Mouse (Mus musculus) spleen, postnatal 4 days (tissue): ENCODE results near the gene Fgfr2.

ENCODE experiments used
- DNase-seq, 2 experiments: peaks; one replicate each; pipeline ENCODE4 v3.0.0; 2022; ENCODE audit warnings: low spot score in 2 of 2

Fgfr2 gene

DNA sequence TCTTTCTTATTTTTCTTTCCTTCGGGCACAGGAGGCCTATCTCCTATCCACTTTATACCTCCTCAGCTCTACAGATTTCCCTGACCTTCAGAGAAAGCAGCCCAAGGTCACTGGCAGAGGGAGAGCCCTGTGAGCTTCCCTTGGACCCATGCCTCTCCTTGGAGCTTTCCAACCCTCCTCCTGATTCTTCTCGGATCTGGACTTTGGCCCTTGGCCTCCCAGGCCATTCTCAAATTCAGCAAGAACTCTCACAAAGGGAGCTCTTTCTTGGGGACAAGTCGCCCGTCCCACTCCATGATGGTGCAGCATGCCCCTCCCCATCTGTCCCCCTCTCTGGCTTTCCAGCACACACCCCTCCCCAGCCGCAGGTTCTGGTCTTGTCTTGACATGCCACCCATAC, 2172.1 kb downstream of the Fgfr2 start:
- DNase-seq, result no peak

DNA sequence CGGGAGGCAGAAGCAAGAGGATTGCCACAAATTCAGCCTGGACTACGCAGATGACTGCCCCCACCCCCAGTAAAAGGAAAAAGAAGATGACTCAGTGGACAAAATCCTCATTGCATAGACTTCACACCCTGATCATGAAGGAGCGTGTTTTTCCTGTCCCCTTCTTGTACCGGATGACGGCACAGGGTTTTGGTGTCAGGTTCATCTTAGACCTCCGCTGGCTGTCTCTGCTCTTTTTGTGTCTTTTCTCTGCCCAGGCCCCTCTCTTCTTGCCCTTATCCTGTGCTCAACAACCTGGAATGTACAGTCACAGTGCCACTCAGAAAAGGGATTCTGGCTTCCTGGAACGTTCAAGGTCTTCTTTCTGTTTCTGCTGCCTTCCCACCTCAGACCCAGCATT, 2172.7 kb downstream of the Fgfr2 start:
- no peak for DNase-seq

DNA sequence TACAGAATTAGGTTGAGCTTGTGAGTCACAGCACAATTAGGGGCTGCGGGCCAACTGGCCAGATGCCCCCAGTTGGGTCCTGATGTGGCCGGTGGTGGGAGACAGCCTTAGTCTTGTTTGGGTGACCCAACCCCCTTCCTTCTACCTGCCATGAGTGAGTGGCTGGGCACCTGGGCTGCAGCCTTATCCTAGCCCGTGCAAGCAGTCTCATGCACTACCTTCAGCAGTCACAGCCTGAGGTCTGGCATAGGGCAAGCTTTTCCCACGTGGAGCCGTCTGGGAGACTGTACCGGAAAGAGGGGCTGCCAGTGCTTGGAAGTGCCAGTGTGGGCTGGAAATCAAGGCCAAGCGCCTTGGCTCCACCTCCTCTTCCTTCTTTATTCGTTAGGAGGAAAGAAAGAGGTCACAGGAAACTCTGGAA, 2173.8 kb downstream of the Fgfr2 start:
- no peak for DNase-seq

DNA sequence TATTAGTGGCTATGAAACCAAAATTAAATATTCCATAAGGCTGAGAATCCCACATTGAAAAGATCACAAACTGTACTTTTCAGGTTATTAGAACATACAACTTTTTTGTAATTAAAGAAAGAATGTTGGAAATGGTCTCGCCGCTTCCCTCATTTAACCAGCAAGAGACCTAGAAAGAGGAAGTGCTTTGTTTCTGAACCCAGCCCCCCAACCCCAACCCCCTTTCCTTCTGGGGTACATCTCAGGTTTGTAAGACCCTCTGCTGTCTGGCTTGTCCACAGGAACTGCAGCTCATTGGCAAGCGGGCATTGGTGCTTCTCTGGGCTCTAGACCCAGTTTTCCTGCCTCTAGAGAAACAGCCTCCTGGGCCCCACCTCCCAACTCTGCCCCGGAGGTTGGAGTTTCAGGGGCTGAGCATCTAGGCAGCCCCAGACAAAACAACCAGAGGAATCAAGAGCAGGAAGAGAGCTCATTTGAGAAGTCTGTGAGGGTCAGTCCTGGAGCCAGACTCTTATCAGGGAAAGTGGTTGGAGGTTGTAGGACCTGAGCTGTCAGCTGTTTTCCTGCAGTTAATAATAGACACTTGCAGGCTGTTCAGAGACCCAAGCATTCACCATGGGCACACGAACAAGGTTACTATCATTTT, 2174.5 kb downstream of the Fgfr2 start:
- no peak for DNase-seq

DNA sequence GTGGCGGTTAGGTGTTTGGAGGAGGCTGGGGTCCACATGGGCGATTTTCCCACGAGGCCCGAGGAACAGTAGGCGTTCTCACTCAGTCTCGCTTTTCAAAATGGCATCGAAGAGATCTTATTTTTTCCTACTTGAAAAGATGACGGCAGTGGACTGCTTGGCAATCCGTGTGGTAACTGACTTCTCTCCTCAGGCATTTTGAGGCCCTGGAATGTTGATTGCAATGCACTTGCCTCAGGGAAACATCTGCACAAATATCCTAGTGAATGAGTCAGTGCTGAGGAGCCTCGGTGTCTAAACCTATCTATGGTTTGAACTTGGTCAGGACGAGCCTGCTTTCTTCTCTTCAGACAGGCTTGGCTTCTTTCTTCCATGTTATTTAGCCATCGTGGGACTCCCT, 2176.8 kb downstream of the Fgfr2 start:
- no peak for DNase-seq

DNA sequence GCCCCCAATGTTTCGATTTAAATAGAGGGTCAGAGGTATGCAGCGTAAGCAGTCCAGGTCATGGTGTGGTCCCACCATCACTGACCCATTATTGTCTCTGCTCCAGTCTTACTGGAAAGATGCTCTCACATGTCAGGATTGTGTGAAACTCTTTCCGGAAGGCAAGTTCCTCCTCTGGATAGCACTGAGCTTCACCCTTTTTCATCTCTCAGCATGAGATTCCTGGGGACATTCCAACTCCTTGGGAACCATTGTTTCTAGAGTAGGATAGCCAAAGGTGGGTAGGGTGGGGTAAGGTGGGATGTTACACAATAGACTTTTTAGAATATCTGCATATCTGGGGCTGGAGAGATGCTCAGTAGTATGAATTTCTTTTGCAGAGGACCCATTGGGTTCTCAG, 2177.4 kb downstream of the Fgfr2 start:
- no peak for DNase-seq

DNA sequence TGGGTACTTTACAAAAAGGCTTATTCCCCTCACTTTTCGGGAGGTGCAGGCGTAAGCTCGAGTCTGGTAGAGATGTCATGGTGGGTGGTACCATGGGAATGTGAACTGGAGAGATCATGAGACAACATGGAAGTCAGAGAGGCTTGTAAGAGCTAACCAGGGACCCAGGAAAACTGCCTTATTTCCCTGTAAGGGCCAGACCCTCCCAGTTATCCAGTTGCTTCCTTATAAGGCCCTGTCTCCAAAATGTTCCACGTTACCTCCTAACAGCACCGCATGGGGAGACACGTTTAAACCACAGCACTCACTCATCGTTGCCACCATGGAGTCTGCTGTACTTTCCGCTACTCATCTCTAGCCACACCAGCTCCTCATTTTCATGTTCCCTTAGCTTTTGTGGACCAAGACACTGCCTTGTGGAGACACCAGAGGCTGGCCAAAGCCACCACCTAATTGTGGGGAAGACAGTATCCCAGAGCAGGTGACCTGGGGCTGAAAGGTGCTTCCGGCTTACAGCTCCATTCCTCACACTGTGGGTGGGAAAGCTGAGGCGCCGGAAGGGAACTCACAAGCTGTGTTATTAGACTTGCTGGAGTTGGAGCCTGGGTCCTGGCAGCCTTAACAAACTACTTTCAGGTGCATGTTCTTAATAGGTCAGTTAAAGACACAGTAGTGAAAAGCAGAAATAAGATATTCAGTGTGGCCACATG, 2178.2 kb downstream of the Fgfr2 start:
- no peak for DNase-seq

DNA sequence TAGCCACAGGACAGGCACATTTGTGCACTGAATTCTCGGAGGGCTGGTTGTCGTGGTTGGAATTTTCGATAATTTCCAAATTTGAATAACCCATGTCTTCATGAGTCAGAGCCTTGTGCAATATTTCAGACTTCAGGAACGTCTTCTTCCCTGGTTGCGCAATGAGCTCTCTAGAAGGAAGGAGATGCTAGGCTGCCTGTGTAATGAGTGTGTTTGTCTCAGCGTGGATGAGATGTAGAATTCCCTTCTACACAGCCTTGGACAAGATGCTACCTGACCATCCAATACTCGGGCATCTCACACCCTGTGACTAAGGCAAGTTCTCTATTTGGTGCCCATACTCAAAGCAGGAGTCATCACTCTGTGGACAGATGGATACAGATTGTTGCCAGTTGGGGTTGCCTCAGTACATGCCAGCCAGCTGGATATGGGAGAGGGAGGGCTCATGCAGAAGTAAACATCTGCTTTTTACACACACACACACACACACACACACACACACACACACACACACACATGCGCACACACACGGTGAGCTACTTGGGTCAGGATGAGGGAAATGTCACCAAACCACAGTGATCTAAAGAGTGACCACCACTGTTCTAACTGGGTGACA, 2179.8 kb downstream of the Fgfr2 start:
- no peak for DNase-seq

DNA sequence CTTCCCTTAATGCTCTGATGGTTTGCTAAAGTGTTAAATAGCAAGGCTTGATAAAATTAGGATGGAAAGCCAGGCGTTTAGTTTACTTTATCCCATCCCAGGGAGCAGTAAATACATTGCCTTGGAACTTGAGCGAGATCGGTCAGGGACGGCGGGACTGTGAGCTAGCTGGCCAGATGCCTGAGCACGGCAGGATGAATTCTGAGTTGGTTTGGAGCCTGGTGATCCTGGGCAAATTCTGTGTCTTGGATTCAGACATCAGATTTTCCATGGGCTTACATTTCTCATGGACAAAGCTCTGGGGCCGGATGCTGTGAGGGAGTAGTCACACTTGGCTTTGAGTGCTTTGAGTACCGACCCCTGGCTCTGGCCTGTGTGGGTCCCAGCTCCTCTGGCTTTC, 2182.4 kb downstream of the Fgfr2 start:
- DNase-seq, result no peak

DNA sequence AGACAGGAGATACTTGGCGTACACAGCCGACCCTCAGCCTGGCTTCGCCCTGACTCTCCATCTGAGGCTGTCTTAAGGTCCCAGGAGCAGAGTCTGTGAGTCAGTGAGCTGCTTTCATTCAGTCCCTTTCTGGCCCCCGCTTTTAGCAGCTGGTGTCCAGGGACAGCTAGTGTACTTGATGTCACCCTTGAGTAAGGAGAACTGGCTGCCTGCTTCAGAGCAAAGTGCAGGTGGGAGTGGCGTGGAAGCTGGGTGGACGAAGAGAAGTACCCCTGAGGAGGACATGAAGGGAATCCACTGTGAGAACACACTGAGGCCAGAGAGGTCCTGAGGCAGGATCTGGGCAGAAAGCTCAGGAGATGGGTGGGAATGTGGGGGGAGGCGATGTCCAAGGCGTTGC, 2184.3 kb downstream of the Fgfr2 start:
- no peak for DNase-seq

DNA sequence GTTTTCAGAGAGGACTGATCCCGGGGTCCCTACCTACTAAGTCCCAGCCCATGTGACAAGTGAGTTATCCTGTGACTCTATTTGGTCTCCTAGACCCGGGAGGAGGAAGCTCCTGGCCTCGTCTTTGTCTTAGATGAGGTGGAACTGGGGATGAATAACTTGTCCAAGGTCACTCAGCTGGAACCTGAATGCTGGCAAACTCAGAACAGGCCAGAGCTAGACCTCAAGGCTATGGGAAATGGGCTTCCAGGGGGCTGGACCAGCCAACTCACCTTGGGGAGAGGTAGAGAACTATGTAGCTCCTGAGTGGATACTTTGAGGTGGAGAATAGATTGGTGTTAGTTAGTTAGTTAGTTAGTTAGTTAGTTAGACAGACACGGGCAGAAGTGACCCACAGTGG, 2185.1 kb downstream of the Fgfr2 start:
- DNase-seq, result no peak

DNA sequence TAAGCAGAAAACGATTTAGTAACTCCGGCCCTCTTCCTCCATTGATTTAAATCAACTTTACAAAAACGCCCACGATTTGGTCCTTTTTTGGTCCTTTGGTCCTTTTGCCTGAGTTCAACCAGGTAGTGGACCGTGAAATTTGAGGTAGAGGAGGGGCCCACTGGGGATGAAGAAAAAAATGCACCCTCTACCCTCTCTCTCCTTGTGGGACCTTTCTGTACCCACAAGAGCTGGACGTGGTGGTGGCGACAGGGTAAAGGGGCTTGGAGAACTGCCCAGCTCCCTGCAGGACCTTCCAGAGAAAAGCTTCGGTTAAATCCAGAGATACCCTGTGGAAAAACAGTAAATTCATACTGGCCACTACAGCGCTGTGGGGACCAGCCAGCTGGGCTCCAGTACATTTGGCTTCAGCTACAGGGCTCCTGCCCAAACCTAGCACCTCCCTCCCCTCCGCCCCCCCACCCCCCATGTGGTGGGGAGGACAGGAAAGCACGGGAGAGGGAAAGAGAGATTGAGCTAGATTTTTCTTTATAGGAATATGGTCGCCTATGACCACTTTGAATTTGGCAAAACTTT, 2185.8 kb downstream of the Fgfr2 start:
- DNase-seq, result no peak

DNA sequence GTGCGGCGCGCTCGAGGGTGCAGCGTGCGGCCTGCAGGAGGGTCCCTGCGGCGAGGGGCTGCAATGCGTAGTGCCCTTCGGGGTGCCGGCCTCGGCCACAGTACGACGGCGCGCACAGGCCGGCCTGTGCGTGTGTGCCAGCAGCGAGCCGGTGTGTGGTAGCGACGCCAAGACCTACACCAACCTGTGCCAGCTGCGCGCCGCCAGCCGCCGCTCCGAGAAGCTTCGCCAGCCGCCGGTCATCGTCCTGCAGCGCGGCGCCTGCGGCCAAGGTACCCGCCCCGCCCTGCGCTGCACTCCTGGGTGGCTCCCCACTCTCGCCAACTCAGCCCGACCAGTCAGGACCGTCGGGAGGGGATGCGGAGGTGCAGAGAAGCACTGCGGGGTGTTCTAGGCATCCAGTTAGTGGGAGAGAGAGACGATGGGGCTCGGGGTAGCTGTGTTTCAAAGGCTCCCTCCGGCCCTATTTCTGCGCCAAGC, 2186.6 kb downstream of the Fgfr2 start:
- no peak for DNase-seq

DNA sequence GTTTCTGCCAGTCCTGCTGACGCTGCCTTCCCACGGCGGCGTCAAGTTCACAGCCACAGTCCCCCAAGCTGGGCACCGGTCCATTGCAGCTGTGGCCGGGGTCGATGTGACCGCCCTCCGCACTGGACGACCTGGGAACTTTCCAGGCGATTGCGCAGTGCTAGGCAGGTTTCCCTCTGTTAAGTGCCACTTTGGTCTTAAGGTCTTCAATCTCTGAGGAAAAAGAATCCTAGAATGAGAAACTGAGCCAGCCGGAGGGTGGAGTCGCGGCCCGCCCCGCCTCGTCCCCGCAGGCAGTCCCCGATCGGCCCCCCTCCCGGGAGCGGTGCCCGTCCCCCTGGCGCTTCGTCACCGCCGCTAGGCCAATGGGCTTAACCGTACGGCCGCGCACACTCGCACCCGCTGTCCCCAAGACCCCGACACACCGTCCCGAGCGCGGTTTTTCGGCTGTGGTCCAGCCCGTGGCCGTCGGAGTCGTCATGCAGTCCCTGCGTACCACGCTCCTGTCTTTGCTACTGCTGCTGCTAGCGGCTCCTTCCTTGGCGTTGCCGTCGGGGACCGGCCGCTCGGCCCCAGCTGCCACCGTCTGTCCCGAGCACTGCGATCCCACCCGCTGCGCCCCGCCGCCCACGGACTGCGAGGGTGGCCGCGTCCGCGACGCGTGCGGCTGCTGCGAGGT, 2187.2 kb downstream of the Fgfr2 start, which contains the start of gene Htra1:
Htra1 (plus strand) TSS at position 319 of the 679 bp plus-strand sequence.
- DNase-seq, result no peak

DNA sequence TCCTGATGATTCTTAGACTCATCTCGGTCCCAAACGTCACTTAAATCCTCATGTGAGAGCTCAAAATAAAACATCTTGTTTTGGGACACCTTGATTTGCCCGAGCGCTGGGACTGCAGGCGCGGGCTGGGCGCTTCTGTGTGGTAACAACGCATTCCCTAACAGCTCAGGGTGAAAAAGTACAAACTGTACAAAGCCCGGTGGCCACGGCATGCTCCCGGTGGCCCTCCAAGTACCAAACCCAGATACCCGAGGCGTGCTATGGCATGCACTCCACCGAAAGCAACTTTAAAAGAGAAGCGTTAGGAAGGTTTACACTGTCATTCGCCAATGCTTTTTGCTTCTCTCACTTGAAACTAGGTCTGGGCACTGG, 2187.7 kb downstream of the Fgfr2 start:
- no peak for DNase-seq

DNA sequence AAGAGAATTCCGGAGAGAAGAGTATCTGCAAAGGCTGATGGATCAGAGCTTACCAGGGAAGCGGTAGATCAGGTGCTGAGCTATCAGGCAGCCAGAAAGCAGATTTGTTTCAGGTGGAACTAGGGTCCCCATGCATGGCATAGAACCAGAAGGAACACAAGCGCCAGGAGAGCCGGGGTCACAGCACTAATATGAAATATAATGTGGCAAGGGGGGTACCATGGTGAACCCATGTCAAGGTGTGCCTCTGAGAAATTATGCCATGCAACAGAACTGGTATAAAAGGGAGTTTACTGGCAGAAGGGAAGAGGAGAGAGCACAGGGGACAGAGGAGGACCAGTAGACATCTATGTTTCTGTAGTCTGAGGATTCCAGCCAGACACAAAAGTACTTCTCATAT, 2188.5 kb downstream of the Fgfr2 start:
- DNase-seq, result no peak

DNA sequence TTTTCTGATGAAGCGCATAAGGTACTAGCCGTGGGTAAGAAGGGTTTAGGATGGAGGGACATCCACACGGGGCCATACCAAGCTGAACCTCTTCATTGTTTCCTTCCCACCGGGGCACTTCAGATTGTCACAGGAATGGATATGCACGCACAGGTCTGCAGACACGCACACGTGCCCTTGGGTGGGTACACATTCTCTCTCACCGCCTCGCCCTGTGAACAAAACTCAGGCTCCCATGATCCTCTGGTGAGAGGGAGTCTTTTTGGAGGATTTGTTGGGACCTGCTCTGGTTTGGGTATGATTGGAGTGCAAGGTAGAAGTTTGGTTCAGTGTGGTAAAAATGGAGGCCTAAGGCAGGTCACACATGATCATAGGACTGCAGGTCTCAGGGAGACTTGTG, 2190.2 kb downstream of the Fgfr2 start:
- DNase-seq, result no peak

DNA sequence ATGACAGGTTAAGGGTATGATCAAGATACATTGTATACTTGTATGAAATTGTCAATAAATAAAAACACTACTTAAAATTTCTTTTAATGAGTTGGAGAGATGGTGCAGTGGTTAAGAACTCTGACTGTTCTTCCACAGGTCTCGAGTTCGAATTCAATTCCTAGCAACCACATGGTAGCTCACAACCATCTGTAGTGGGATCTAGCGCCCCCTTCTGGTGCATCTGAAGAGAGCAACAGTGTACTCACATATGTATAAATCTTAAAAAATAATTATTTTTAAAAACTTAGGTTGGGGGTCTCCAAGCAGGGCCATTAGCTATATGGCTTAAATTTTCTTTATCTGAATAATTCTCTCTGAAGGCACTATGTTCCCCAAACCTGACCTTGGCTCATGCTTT, 2192.7 kb downstream of the Fgfr2 start:
- peak in 1 of 2 experiments; percentile 9 for DNase-seq

DNA sequence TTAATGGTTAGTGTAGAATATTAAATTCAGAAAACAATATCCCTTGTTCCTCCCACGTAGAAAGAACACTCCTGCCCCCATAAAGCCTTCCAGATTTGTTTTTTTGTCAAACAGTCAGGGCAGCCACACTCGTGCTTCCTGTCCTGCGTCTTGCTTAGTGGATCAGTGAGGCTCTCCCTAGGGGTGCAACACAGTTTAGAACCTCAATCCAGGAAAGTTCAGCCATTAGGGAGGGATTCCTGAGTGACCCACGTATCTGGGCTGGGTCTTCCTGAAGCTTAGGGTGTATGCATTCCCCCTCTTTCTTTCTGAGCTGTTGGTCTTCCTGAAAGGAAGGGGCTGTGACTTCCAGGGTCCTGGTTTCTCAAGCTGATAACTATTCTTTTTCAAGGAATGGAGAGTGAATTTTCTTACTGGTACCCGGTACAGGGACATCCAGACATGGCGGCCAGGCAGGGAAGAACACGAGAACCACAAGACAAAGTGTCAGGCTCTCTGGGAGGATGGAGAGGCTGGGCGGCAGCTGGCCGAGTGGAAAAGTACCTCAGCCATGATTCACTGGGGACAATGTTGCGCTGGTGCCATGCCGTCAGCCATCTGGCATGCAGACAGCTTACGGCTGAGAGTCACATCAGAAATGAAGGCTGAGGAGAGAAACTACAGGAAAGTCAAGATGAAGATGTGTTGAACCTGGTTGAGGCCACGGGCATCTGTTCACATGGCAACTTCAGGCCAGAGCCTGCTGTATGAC, 2200.0 kb downstream of the Fgfr2 start:
- no peak for DNase-seq

DNA sequence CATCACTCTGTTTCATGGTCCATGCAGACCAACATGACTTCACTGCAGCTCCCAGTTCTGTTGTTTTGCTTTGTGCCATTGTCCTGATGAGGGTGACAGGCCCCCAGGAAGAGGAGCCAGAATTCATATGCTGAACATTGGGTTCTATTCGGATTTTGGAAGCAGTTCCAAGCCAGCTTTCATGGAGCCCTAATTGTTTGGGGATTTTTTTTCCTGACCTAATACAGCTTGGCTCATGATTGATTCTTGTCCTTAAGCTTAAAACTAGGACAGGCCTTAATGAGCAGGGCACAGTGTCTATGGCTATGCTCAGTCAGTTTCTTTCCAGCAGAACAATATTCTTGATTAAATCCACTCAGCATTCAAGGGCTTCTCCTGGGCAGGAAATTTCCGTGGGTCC, 2204.9 kb downstream of the Fgfr2 start:
- DNase-seq, result no peak

DNA sequence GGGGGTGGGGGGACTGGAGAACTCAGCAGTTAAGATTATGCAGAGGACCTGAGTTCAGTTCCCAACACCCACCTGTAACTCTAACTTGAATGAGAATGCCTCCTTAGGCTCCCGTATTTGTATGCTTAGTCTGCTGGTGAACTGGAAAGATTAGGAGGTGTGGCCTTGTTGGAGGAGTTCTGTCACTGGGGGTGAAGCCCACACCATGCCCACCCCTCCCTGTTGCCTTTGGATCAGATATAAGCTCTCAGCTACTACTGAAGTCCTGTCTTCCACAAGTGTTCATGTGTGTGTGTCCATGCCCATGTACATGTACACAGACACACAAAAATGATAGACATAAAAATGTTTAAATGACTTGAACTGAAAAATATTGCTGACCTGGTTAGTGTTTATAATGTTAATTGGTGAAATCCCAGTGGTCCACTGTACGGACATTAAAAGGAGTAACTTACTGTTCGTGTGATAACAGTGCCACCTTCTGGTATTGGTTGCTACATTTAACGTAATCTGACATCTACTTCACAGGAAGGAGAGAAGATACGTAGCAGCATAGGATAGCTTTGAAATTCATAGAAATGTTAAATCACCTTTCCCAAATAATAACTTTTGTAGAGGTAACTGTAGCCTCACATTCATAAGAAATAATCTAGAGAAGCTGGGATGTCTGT, 2208.3 kb downstream of the Fgfr2 start:
- no peak for DNase-seq
